In the genomic region with DNA sequence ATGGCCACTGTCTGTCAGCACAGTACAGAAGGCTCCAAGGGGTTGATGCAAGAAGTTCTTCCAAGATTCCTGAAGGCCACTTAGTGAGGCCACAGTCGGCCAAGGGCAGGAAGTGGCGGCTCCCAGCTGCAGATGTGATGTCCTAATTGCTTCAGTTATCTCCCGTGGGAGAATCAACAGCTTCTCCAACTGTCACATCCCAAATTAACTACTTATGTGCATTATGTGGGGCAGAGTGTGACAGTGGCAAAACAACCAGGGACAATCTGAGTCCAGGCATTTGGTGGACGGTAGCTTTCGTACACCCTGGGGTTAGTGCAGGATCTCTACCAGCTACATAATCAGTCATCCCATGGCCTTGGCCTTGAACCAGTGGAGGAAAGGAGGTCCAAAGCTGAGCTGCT, we compare ENCODE assay signal across 16 mouse cellular contexts.
A peak's percentile ranks its signal among the peaks of the same experiment; 100 is the strongest.
DNase-seq lines count a peak whose midpoint lies in the region; ATAC-seq and TF ChIP-seq lines count a peak whose summit lies in the region.
"Had no signal": no experiment of that assay in that cellular context is flagged by ENCODE, and none has a peak within 500 bp of the region (broad histone marks: within the 10 kb centered on the region; RNA-seq: fewer than 3 reads in every experiment).

No protein-coding gene starts in this region.

- H3K9me3 ChIP-seq in kidney, embryonic 15.5 days (replicated peaks): no peaks in the 10 kb centered on the region
- H3K9me3 ChIP-seq: heart, embryonic 15.5 days; limb, embryonic 12.5 days; midbrain, embryonic 12.5 days had no signal

- H3K27ac ChIP-seq in gastrocnemius, adult 2 months: no peak overlapping the region
- no peak overlapping the region for H3K27ac ChIP-seq in kidney, embryonic 15.5 days
- peak overlapping the region; percentile 59 for H3K27ac ChIP-seq in testis, adult 2 months (ENCODE audit: control insufficient read depth, insufficient read depth, low read depth, low read length)
- H3K27ac ChIP-seq: heart, embryonic 15.5 days; limb, embryonic 12.5 days; midbrain, embryonic 12.5 days had no signal

- H3K4me1 ChIP-seq in kidney, embryonic 15.5 days: peaks cover 19% of the 10 kb centered on the region
- H3K4me1 ChIP-seq in testis, adult 2 months (ENCODE audit: control insufficient read depth, insufficient read depth, low read length): peaks cover 2% of the 10 kb centered on the region; the same call in 1 of the 2 replicates
- H3K4me1 ChIP-seq: heart, embryonic 15.5 days; limb, embryonic 12.5 days; midbrain, embryonic 12.5 days had no signal

- no peak overlapping the region for H3K4me2 ChIP-seq in kidney, embryonic 15.5 days
- H3K4me2 ChIP-seq: heart, embryonic 15.5 days; limb, embryonic 12.5 days; lung, embryonic 14.5 days; midbrain, embryonic 12.5 days had no signal

- TF ChIP-seq POLR2A in testis, adult 2 months (IDR thresholded peaks at IDR 0.05; ENCODE audit: control insufficient read depth, low read depth, low read length): no peak

- no peak overlapping the region for H3K4me3 ChIP-seq in gastrocnemius, adult 2 months
- no peak overlapping the region for H3K4me3 ChIP-seq in kidney, embryonic 15.5 days (replicated peaks)
- H3K4me3 ChIP-seq in testis, adult 2 months (ENCODE audit: control insufficient read depth, low read depth, low read length): no peak overlapping the region
- H3K4me3 ChIP-seq: erythroblast, embryonic 14.5 days; heart, embryonic 15.5 days; limb, embryonic 12.5 days; midbrain, embryonic 12.5 days had no signal

- H3K36me3 ChIP-seq in kidney, embryonic 15.5 days: no peaks in the 10 kb centered on the region
- H3K36me3 ChIP-seq in testis, adult 2 months (ENCODE audit: control insufficient read depth, insufficient read depth, low read length): no peaks in the 10 kb centered on the region
- H3K36me3 ChIP-seq: heart, embryonic 15.5 days; limb, embryonic 12.5 days; midbrain, embryonic 12.5 days had no signal

- ATAC-seq in kidney, embryonic 15.5 days (replicated peaks; ENCODE audit: low FRiP score): no peak

- TF ChIP-seq CTCF in gastrocnemius, adult 2 months (IDR thresholded peaks at IDR 0.05): no peak
- no peak for TF ChIP-seq CTCF in testis, adult 2 months (IDR thresholded peaks at IDR 0.05; ENCODE audit: control insufficient read depth, insufficient read depth, insufficient replicate concordance, low read depth, low read length)

- WGBS in kidney, embryonic 15.5 days: 52% methylated on average over 5 of the region's 5 CpGs

- no peaks in the 10 kb centered on the region for H3K27me3 ChIP-seq in kidney, embryonic 15.5 days
- H3K27me3 ChIP-seq in testis, adult 2 months (ENCODE audit: control insufficient read depth, insufficient read depth, low read length): no peaks in the 10 kb centered on the region
- H3K27me3 ChIP-seq: heart, embryonic 15.5 days; limb, embryonic 12.5 days; midbrain, embryonic 12.5 days had no signal

- H3K9ac ChIP-seq in kidney, embryonic 15.5 days: no peak overlapping the region
- H3K9ac ChIP-seq: heart, embryonic 15.5 days; limb, embryonic 12.5 days; lung, embryonic 14.5 days; midbrain, embryonic 12.5 days had no signal

- DNase-seq in gastrocnemius, adult 2 months: peak; percentile 39
- DNase-seq in gastrocnemius, postnatal 10 days: no peak
- DNase-seq in kidney, postnatal 10 days: peak; percentile 58
- DNase-seq in testis, postnatal 10 days (ENCODE audit: low spot score): no peak
- no peak for DNase-seq in cerebellum, adult 9-11 months
- no peak for DNase-seq in left cerebral cortex, postnatal 4 days
- DNase-seq: cerebellum, adult 2 months; embryo, embryonic 11 days; lung, embryonic 14.5 days; right cerebral cortex, adult 18-20 months had no signal

- intact Hi-C loops in gastrocnemius, adult 2 months (cut with DNase I): no loop called here
- intact Hi-C loops in left cerebral cortex, postnatal 4 days (cut with DNase I): no loop called here

Comparison
In these comparisons a context has a peak if more than half of its experiments do, and no peak if none do; other contexts are left out.
1. DNase-seq: peak in gastrocnemius, adult 2 months (single experiment) and kidney, postnatal 10 days (single experiment); none in gastrocnemius, postnatal 10 days (single experiment), testis, postnatal 10 days (single experiment), cerebellum, adult 9-11 months (single experiment) and left cerebral cortex, postnatal 4 days (single experiment).